Mouse (Mus musculus): ENCODE data around the gene Fra10ac1.

- no peak for TF ChIP-seq CTCF (IDR thresholded peaks at IDR 0.05; ENCODE audit: low read depth, low read length)
- TF ChIP-seq POLR2A (IDR thresholded peaks at IDR 0.05; ENCODE audit: borderline replicate concordance, low read depth, low read length): no peak
Observed at GRCm38 (mm10) chr19:38258651-38259065, 34.7 kb upstream of the Fra10ac1 start.

Measured in bone marrow macrophage, adult 2 months (primary cell).